Mouse (Mus musculus) limb, embryonic 13.5 days (tissue): ENCODE data around the gene Pdzd2. TPM values are rescaled to one million over a fixed set of nuclear protein-coding genes. Genes with fewer than 3 reads are reported as not detected.

Source experiments
- ATAC-seq: fragments of 200-750 bp; cut with Nextera tagmentation; 2 replicates; pipeline ENCODE4 v1.8.0; 2017; ENCODE audit warnings: low read depth, moderate number of reproducible peaks, moderate TSS enrichment; ENCODE audit not compliant: low FRiP score
- H3K27ac ChIP-seq: fragments of 300-500 bp; sonication (generic); 2 replicates; pipeline ENCODE4 v1.5.1; 2015; ENCODE audit warnings: inconsistent platforms, mild to moderate bottlenecking, moderate library complexity
- H3K27me3 ChIP-seq: fragments of 300-500 bp; sonication (generic); 2 replicates; pipeline ENCODE4 v1.6.1; 2015; ENCODE audit warnings: mild to moderate bottlenecking, inconsistent platforms
- H3K36me3 ChIP-seq: fragments of 300-500 bp; sonication (generic); 2 replicates; pipeline ENCODE4 v1.6.1; 2015; ENCODE audit warnings: inconsistent platforms, mild to moderate bottlenecking, moderate library complexity
- H3K4me1 ChIP-seq: fragments of 300-500 bp; sonication (generic); 2 replicates; pipeline ENCODE4 v1.6.1; 2015; ENCODE audit warnings: inconsistent platforms
- H3K4me2 ChIP-seq: fragments of 300-500 bp; sonication (generic); replicated peaks from 2 replicates; pipeline ENCODE4 v1.6.1; 2015; ENCODE audit warnings: inconsistent platforms, mild to moderate bottlenecking, moderate library complexity
- H3K4me3 ChIP-seq: fragments of 300-500 bp; sonication (generic); 2 replicates; pipeline ENCODE4 v1.5.1; 2015; ENCODE audit warnings: moderate library complexity, mild to moderate bottlenecking, inconsistent platforms
- H3K9ac ChIP-seq: fragments of 300-500 bp; sonication (generic); 2 replicates; pipeline ENCODE4 v1.6.1; 2015; ENCODE audit warnings: mild to moderate bottlenecking, inconsistent platforms
- H3K9me3 ChIP-seq: fragments of 300-500 bp; sonication (generic); 2 replicates; pipeline ENCODE4 v1.6.1; 2016; ENCODE audit warnings: inconsistent platforms
- WGBS: fragments of 180-500 bp; shearing (Covaris S2); methylation state at CpG from one replicate; pipeline ENCODE4 v1.1.7; 2015; 5-methylcytosine and 5-hydroxymethylcytosine counted together
- polyA plus RNA-seq: library from polyadenylated mRNA; unstranded; fragments of >200 nt; fragmentation: Nextera tagmentation; extraction: Ambion mirVana; gene quantifications from 2 replicates; pipeline ENCODE4 v1.2.1, GENCODE M21; 2015

The Pdzd2 gene
- polyA plus RNA-seq, 1 experiment from 2014 or later: 28.6 TPM

DNA sequence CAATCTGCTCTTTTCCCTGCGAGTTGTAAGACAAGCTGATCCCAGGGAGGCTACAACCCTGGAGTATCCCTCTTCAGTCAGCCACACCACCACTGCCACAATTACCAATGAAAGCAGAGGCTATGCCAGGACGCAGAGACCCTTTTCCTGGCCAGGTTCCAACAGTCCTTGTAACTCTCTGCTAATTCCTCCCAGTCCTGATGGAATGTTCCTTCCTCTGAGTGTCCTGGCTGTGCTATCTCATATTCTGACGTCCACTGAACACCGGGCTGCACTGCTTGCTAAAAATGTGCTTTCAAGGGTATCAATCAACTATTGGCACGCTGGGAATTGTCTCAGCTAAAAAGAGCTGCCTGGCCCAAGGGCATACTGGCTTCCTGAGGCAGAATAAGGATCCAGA is 18.7 kb upstream of the Pdzd2 start:
- no peak overlapping the region for H3K9ac ChIP-seq
- no peak overlapping the region for H3K4me3 ChIP-seq
- H3K27me3 ChIP-seq: no peaks in the 10 kb centered on the region
- 47% methylated on average over 5 of the region's 5 CpGs for WGBS
- H3K4me1 ChIP-seq: peaks cover 18% of the 10 kb centered on the region
- H3K36me3 ChIP-seq: no peaks in the 10 kb centered on the region
- no peaks in the 10 kb centered on the region for H3K9me3 ChIP-seq
- no peak for ATAC-seq
- H3K4me2 ChIP-seq: no peak overlapping the region
- H3K27ac ChIP-seq: no peak overlapping the region

DNA sequence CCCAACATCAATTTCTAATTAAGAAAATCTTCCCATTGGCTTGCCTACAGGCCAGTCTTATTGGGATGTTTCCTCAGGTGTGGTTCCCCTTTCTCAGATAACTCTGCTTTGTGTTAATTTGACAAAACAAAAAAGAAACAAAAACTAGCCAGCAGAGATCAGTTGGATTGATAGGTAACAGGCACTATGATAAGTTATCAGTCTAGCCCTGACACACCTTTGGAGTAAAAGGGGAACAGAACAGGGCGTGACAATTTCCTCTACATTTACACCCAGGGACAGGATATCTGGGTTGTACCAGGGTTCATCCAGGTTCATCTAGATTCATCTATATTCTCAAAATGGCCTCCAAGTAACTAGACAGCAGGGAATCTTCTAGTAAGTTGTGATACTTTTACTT is 18.0 kb upstream of the Pdzd2 start:
- no peaks in the 10 kb centered on the region for H3K27me3 ChIP-seq
- no peak overlapping the region for H3K9ac ChIP-seq
- H3K4me1 ChIP-seq: peaks cover 18% of the 10 kb centered on the region
- 90% methylated on average over 1 of the region's 1 CpGs for WGBS
- H3K4me2 ChIP-seq: no peak overlapping the region
- no peaks in the 10 kb centered on the region for H3K9me3 ChIP-seq
- no peak for ATAC-seq
- H3K4me3 ChIP-seq: no peak overlapping the region
- no peak overlapping the region for H3K27ac ChIP-seq
- H3K36me3 ChIP-seq: no peaks in the 10 kb centered on the region

GRCm38 (mm10) chr15:12753201-12753600 is 13.5 kb upstream of the Pdzd2 start:
- H3K9ac ChIP-seq: no peak overlapping the region
- H3K4me2 ChIP-seq: 0 out of 2 replicates have a peak overlapping the region, but pooled peaks have one; percentile 0
- H3K27ac ChIP-seq: no peak overlapping the region
- H3K36me3 ChIP-seq: no peaks in the 10 kb centered on the region
- peaks cover 11% of the 10 kb centered on the region for H3K4me1 ChIP-seq
- no peak overlapping the region for H3K4me3 ChIP-seq
- ATAC-seq: peak; percentile 28; the same call in 1 of the 2 replicates
- 34% methylated on average over 4 of the region's 4 CpGs for WGBS
- H3K27me3 ChIP-seq: peaks cover 3% of the 10 kb centered on the region; the same call in 1 of the 2 replicates
- H3K9me3 ChIP-seq: no peaks in the 10 kb centered on the region

- Histone ChIP-seq H3K27ac (no peak overlapping the region), H3K4me2 (no peak overlapping the region), H3K4me1 (peaks cover 11% of the 10 kb centered on the region), H3K9ac (no peak overlapping the region), H3K4me3 (no peak overlapping the region), H3K27me3 (peaks cover 3% of the 10 kb centered on the region; the same call in 1 of the 2 replicates), H3K36me3 (no peaks in the 10 kb centered on the region), H3K9me3 (peaks cover 4% of the 10 kb centered on the region; the same call in 1 of the 2 replicates)
- ATAC-seq: no peak
- WGBS: 91% methylated on average over 8 of the region's 8 CpGs
Observed at GRCm38 (mm10) chr15:12750963-12751362, 11.2 kb upstream of the Pdzd2 start.

DNA sequence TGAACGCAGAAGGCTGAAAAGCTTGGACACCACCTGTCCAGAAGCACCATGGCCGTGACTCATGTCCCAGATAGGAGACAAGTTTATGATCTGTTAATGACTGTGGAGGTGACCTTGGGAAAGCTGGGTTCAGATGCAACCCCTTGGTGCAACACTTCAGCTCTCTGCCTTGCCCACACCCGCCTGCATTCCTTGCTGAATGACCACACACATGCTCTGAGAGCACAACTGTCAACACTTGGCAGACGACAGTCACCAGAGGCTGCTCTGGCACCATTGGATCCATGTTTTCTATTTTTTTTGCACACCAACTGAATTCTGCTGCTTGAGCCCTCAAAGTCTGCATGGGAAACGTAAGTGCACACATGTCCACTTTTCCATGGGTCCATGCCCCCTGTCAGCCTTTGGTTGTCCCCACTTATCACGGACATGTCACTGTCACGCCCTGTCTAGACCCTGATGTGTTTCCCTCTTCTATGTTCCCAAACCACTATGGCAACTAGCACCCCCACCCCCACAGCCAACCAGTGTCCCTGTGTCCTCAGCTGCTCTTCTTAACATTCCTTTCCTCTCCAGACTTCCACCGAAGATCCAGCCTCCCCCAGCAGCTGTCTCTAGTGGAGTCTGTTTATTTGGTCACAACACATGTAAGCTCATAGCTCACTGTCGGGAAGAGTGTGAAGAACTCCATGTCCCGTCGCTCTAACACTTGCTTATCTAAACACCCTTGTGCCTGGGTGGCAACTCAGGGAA is 10.0 kb upstream of the Pdzd2 start:
- Histone ChIP-seq H3K4me2 (no peak overlapping the region), H3K27ac (no peak overlapping the region), H3K36me3 (no peaks in the 10 kb centered on the region), H3K4me1 (peaks cover 11% of the 10 kb centered on the region), H3K4me3 (no peak overlapping the region), H3K9me3 (peaks cover 4% of the 10 kb centered on the region; the same call in 1 of the 2 replicates), H3K9ac (no peak overlapping the region), H3K27me3 (peaks cover 3% of the 10 kb centered on the region; the same call in 1 of the 2 replicates)
- 49% methylated on average over 11 of the region's 11 CpGs for WGBS
- ATAC-seq: peak; percentile 66

GRCm38 (mm10) chr15:12742117-12742906 is 2.6 kb upstream of the Pdzd2 start:
- no peak for ATAC-seq
- H3K9ac ChIP-seq: no peak overlapping the region
- H3K4me3 ChIP-seq: no peak overlapping the region
- H3K4me1 ChIP-seq: peaks cover 20% of the 10 kb centered on the region
- H3K9me3 ChIP-seq: peaks cover 4% of the 10 kb centered on the region; the same call in 1 of the 2 replicates
- H3K4me2 ChIP-seq: no peak overlapping the region
- peaks cover 25% of the 10 kb centered on the region for H3K27me3 ChIP-seq
- H3K36me3 ChIP-seq: no peaks in the 10 kb centered on the region
- WGBS: 88% methylated on average over 6 of the region's 6 CpGs
- H3K27ac ChIP-seq: no peak overlapping the region

GRCm38 (mm10) chr15:12738301-12739093 is 1.2 kb downstream of the Pdzd2 start:
- Histone ChIP-seq H3K9ac (peak overlapping the region; percentile 76), H3K27me3 (peaks cover 32% of the 10 kb centered on the region), H3K4me3 (peak overlapping the region; percentile 64), H3K4me1 (peaks cover 33% of the 10 kb centered on the region), H3K9me3 (no peaks in the 10 kb centered on the region), H3K27ac (no peak overlapping the region), H3K4me2 (peak overlapping the region; percentile 84), H3K36me3 (no peaks in the 10 kb centered on the region)
- ATAC-seq: no peak
- WGBS: 28% methylated on average over 10 of the region's 10 CpGs

DNA sequence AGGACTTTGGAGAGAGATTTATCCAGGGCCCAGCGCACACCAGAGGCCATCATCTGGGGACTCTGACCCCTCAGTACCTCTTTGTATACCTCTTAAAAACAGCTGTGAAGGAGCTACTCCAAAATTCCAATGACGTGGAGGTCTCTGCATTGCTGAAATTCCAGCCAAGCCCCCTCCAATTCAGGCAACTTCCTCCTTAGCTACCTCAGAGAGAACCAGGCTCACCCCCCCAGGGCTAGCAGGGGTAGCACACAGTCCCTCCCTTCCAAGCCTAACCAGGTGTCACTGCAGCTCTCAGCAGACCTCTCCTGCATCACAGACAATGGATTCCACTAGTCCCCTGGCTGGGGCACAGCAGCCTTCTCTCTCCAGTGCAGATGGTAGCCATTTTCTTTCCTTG is 4.5 kb downstream of the Pdzd2 start:
- no peak overlapping the region for H3K27ac ChIP-seq
- H3K9me3 ChIP-seq: no peaks in the 10 kb centered on the region
- H3K4me2 ChIP-seq: no peak overlapping the region
- H3K27me3 ChIP-seq: peaks cover 19% of the 10 kb centered on the region
- no peak for ATAC-seq
- H3K36me3 ChIP-seq: no peaks in the 10 kb centered on the region
- H3K4me1 ChIP-seq: peaks cover 36% of the 10 kb centered on the region
- H3K9ac ChIP-seq: no peak overlapping the region
- WGBS: 31% methylated on average over 2 of the region's 2 CpGs
- no peak overlapping the region for H3K4me3 ChIP-seq

GRCm38 (mm10) chr15:12734221-12734620 is 5.5 kb downstream of the Pdzd2 start:
- Histone ChIP-seq H3K9ac (no peak overlapping the region), H3K4me1 (peaks cover 36% of the 10 kb centered on the region), H3K27me3 (peaks cover 18% of the 10 kb centered on the region), H3K9me3 (no peaks in the 10 kb centered on the region), H3K27ac (no peak overlapping the region), H3K4me3 (no peak overlapping the region), H3K4me2 (no peak overlapping the region), H3K36me3 (no peaks in the 10 kb centered on the region)
- no peak for ATAC-seq
- WGBS: 68% methylated on average over 4 of the region's 4 CpGs

DNA sequence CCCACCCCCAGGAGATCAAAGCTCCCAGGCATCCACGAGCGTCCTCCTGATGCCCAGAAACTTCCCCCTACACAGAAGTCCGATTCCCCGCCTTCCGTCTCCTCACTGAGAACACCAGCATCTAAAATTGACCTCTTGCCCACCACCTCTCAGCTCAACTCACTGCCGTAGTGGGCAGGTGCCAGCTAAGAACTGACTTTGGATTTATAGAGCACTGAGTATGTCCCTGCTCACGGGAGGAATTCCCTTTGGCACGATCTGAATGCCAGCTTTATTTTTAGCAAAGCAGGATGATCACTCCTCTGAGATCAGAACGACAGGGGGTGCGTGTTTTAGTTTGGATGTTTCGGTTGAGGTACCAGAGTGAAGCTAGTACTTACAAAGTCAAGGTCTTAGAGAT is 7.1 kb downstream of the Pdzd2 start:
- 77% methylated on average over 11 of the region's 11 CpGs for WGBS
- H3K27me3 ChIP-seq: peaks cover 8% of the 10 kb centered on the region; the same call in 1 of the 2 replicates
- H3K9ac ChIP-seq: no peak overlapping the region
- no peak overlapping the region for H3K4me3 ChIP-seq
- ATAC-seq: no peak
- no peaks in the 10 kb centered on the region for H3K36me3 ChIP-seq
- H3K4me1 ChIP-seq: peaks cover 19% of the 10 kb centered on the region
- no peaks in the 10 kb centered on the region for H3K9me3 ChIP-seq
- no peak overlapping the region for H3K27ac ChIP-seq
- no peak overlapping the region for H3K4me2 ChIP-seq

DNA sequence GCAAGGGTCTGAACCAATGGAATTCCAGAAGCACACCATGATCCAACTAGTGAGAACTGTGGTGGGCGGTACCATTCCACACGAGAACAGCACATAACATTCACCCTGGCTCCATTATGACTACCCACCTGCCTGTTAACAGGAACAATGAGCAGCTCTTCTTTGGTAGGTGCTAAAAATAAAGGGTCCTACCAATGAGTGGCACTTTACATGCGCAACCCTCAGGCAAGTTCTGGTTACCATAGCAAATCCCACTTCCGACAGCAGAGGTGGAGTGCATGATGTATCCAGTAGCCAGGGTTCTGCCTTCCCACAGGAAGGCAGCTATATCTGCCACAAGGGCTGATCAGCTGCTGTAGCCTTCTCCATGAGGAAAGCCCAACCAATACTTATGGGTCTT is 11.3 kb downstream of the Pdzd2 start:
- H3K4me1 ChIP-seq: peaks cover 15% of the 10 kb centered on the region
- H3K27ac ChIP-seq: no peak overlapping the region
- no peak overlapping the region for H3K4me3 ChIP-seq
- WGBS: 86% methylated on average over 4 of the region's 4 CpGs
- no peaks in the 10 kb centered on the region for H3K9me3 ChIP-seq
- no peaks in the 10 kb centered on the region for H3K36me3 ChIP-seq
- no peak overlapping the region for H3K4me2 ChIP-seq
- H3K27me3 ChIP-seq: no peaks in the 10 kb centered on the region
- no peak overlapping the region for H3K9ac ChIP-seq
- no peak for ATAC-seq

GRCm38 (mm10) chr15:12725256-12725655 is 14.5 kb downstream of the Pdzd2 start:
- Histone ChIP-seq H3K9me3 (no peaks in the 10 kb centered on the region), H3K4me2 (no peak overlapping the region), H3K4me3 (no peak overlapping the region), H3K4me1 (peaks cover 12% of the 10 kb centered on the region; the same call in 1 of the 2 replicates), H3K27me3 (no peaks in the 10 kb centered on the region), H3K36me3 (no peaks in the 10 kb centered on the region), H3K9ac (no peak overlapping the region), H3K27ac (no peak overlapping the region)
- ATAC-seq: no peak
- 74% methylated on average over 5 of the region's 5 CpGs for WGBS
